Mouse (Mus musculus) left cerebral cortex, adult 2 months (tissue): Measurements from ENCODE around the gene Atp8b5. TPM values are rescaled to one million over a fixed set of nuclear protein-coding genes. Genes with fewer than 3 reads are reported as not detected.

Experiments
- DNase-seq, 2 experiments: peaks; one replicate each; pipeline ENCODE4 v3.0.0; 2021 to 2022; ENCODE audit warnings: low spot score in 2 of 2, mixed read lengths in 1 of 2; ENCODE audit errors: extremely low spot score in 1 of 2
- H3K27ac ChIP-seq: fragments of 200-600 bp; 2 replicates; pipeline ENCODE4 v1.8.1; 2022
- H3K4me3 ChIP-seq: fragments of 200-600 bp; 2 replicates; pipeline ENCODE4 v1.8.1; 2022
- CTCF ChIP-seq: fragments of 200-600 bp; IDR thresholded peaks from 2 replicates; pipeline ENCODE4 v1.8.1; 2022; ENCODE audit warnings: antibody characterized with exemption, mild to moderate bottlenecking, moderate library complexity
- intact Hi-C: fragments of 180-260 bp; cut with DNase I; formaldehyde crosslinking; loops from one replicate; pipeline ENCODE4 v1.15.1; 2025
- total RNA-seq, 2 experiments: library from RNA; stranded (reverse); gene quantifications; 2 replicates each; pipeline ENCODE4 v1.2.3; 2021

Gene Atp8b5
- total RNA-seq, 2 experiments from 2014 or later: 0.09 to 0.54 TPM

DNA sequence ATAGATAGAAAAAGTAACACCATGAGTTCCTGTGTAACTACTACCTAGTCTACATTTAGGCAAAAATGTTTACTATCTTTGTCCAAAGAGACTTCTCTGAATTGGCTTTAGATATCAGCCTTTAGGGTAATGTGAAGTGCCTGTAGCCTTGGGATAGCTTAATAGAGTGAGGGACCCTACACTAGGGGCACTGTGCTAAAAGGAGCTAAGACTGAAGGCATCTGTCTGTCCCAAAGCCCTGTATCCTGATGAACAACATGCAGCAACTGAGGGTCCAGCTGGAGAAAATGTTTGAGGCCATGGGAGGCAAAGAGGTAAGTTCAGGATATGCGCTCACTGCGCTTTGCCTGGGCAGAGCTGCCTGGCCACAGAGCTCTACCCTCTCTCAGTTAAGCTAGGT lies 9.9 kb upstream of the Atp8b5 start:
- intact Hi-C loops: no loop called here
- Histone ChIP-seq H3K4me3 (no peak overlapping the region), H3K27ac (no peak overlapping the region)
- DNase-seq: no peak
- no peak; the same call in 1 of the 2 replicates for TF ChIP-seq CTCF

DNA sequence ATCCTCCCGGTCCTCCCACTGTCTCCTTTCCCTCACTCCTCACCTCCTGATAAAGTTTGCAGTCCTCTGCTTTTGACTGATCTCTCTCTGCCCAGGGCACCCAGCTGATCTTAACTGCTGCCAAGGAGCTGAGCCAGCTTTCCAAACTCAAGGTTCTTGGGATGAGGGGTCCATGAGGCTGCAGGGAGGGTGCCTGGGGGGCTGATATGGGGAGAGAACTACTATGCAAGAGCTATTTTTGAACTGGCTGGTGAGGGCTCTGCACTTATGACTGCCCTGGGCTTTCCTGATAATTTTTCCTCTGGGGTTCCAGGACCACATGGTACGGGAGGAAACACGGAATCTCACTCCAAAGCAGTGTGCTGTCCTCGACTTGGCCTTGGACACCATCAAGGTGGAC lies 8.4 kb upstream of the Atp8b5 start:
- TF ChIP-seq CTCF: no peak
- no peak overlapping the region for H3K27ac ChIP-seq
- DNase-seq: no peak
- intact Hi-C loops: no loop called here
- no peak overlapping the region for H3K4me3 ChIP-seq

DNA sequence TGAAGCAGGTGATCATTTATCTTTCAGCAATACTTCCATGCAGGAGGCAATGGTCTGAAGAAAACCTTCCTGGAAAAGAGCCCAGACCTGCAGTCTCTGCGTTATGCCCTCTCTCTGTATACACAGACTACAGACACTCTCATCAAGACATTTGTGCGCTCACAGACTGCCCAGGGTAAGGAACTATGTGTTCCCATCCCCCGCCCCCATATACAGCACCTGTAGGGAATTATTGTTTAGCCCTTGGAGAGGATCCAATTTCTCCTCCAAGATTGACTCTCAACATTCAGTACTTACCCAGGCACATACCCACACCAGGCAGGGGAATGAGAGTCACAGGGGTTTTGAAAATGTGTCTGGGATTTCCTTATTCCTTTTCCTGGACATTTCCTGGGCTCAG lies 7.5 kb upstream of the Atp8b5 start:
- no peak overlapping the region for H3K4me3 ChIP-seq
- intact Hi-C loops: no loop called here
- no peak for TF ChIP-seq CTCF
- no peak overlapping the region for H3K27ac ChIP-seq
- no peak for DNase-seq

DNA sequence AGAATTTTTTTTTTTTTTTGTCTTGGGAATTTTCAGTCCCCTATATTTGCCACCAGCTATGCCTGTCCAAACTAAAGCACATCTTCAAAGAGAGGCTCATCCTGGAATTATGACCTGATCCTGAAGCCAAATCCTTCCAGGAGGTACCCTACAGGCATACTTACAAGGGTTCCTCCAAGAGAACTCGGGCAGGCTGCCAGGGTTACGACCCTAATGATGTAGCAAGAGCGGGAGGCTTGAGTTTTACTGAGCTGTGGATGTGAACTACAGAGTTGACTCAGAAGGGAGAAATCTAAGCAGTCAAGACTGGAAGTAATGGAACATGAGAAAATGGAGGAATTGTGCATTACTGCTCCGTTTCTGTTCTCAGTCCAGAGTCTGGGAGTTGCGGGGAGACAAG lies 6.9 kb upstream of the Atp8b5 start:
- intact Hi-C loops: no loop called here
- DNase-seq: no peak
- Histone ChIP-seq H3K27ac (no peak overlapping the region), H3K4me3 (no peak overlapping the region)
- no peak for TF ChIP-seq CTCF

DNA sequence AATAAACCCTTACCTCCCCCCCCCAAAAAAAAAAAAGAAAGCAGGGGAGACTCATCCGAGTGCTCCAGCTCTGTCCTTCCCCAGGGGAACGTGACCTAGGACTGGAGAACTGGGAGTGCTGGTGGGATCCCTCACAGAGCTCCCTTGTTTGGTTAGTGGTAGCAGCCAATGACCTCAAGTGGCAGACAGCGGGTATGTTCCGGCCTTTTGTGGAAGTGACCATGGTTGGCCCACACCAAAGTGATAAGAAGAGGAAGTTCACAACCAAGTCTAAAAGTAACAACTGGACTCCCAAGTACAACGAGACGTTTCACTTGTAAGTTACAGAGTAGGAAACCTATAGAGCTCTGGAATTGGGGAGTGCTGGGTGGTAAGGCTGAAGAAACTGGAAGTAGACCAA lies 4.1 kb upstream of the Atp8b5 start:
- Histone ChIP-seq H3K4me3 (no peak overlapping the region), H3K27ac (no peak overlapping the region)
- TF ChIP-seq CTCF: no peak
- DNase-seq: no peak
- intact Hi-C loops: no loop called here

DNA sequence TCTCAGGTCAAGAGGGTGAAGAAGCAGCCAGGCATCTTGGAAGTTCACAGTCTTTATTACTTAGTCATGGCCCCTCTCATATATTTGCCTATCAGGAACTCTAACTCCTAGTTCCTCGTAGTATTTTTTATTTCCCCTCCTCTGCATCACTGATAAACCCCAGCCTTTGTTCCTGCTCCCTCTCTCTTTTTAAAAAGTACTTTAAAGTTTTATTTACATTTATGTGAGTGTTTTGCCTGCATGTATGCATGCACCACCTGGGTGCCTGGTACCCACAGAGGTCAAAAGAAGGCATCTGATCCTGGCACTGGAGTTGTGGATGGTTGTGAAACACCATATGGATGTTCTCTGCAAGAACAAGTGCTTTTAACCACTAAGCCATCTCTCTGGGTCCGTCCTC lies 813 bp upstream of the Atp8b5 start:
- TF ChIP-seq CTCF: no peak
- no peak for DNase-seq
- no peak overlapping the region for H3K4me3 ChIP-seq
- H3K27ac ChIP-seq: no peak overlapping the region
- intact Hi-C loops: loop anchor here (2.0 kb wide), 2 partner anchors 117 to 155 kb away; no protein-coding TSS in a partner anchor

DNA sequence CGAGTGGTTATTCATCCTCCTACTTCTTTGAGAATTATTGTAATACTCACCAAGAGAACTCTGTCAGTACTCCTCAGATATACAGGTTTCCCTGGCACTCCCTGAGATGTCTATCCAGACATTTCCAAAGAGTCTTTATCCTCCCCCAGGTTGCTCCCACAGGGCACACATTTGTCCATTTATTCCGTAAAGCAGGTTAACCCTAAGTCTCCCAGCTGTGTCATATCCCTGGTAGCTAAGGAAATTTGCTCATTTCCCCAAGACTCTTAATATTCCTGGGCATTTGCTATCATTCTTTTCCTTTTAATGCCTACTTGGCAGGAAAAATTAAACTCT lies 332 bp downstream of the Atp8b5 start:
- peak overlapping the region; percentile 39 for H3K4me3 ChIP-seq
- intact Hi-C loops: loop anchor here (2.0 kb wide), 2 partner anchors 116 to 154 kb away; no protein-coding TSS in a partner anchor
- no peak for TF ChIP-seq CTCF
- no peak overlapping the region for H3K27ac ChIP-seq
- no peak for DNase-seq

DNA sequence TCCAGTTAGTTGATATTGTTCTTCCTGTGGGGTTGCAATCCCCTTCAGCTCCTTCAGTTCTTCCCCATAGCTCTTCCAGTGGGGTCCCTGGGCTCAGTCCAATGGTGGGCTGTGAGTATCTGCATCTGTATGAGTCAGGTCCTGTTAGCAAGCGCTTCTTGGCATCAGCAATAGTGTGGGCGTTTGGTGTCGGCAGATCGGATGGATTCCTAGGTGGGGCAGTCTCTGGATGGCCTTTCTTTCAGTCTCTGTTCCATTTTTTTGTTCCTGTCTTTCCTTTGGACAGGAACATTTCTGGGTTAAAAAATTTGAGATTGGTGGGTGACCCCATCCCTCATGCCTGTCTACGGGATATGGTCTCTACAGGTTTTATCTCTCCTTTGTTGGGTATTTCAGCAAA lies 18.5 kb downstream of the Atp8b5 start:
- no peak for DNase-seq
- TF ChIP-seq CTCF: no peak
- intact Hi-C loops: no loop called here
- H3K27ac ChIP-seq: no peak overlapping the region
- H3K4me3 ChIP-seq: no peak overlapping the region

DNA sequence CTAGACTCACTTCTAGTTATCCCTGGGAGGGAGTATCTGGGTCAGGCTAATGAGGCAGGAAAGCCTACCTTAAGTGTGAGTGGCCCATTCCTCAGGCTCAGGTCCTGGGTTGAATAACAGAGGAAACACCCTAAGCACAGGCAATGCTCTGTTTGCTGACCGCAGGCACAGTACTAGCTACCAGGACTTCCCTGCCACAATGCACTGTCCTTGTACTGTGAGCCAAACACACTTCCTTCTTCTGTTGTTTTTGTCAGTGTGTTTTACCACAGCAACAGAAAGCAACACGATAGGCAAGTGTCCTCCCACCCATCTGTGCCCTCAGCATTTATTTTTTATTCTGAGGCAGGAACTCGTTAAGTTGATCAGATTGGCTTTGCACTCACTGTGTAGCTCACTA lies 20.3 kb downstream of the Atp8b5 start:
- no peak overlapping the region for H3K27ac ChIP-seq
- intact Hi-C loops: no loop called here
- H3K4me3 ChIP-seq: no peak overlapping the region
- no peak for TF ChIP-seq CTCF
- DNase-seq: no peak

DNA sequence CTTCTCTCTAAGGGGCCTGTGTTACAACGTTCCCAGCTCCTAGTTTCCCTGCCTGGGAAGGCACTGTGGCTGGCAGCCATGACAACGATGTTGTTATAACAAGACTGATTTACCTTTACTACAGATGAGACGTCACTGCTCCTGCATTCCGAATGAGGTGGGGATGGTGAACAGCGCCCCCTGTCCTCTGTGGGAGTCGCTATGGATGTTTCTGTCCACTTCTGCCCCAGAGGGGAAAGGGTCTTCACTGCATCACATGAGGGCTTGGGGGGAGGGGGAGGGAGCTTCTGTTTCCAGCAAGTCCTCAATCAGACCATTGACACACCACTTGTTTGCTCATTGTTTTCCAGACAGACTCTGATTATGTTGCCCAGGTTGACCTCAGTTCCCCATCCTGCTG lies 27.0 kb downstream of the Atp8b5 start:
- peak; percentile 19; the same call in 1 of the 2 replicates for TF ChIP-seq CTCF
- no peak for DNase-seq

DNA sequence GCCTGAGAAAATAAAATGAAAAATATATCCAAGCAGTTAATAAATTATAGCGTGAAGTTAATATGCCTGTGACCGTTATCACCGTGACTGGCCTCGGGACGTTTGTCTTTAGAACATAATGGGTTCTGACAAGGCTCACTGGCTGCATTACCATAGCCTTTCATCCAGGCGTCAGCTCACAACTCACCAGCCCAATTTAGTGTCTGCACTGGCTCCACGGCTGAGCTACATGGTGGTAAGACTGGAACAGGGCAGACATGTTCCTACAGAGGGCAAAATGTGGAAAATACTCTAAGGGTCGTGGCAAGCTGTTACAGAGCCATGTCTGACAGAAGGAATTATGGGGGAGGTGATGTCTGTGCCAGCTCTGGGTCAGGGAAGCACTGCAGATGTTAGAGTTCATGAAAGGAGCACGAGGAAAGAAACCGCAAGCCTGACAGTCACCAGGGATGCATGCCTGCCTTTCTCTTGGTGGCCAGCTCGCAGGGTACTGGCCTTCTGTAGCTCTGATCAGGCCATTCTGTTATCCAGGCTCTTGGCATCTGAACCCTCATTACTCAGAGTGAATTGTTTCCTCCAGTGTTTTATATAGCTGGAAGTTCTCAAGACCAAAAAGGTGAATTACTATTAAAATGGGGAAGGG lies 42.9 kb downstream of the Atp8b5 start:
- intact Hi-C loops: no loop called here
- Histone ChIP-seq H3K27ac (no peak overlapping the region), H3K4me3 (no peak overlapping the region)
- DNase-seq: no peak
- no peak for TF ChIP-seq CTCF

More for the DNA sequence above, 27.0 kb downstream of the Atp8b5 start:
- Histone ChIP-seq H3K4me3 (no peak overlapping the region), H3K27ac (no peak overlapping the region)
- intact Hi-C loops: no loop called here

DNA sequence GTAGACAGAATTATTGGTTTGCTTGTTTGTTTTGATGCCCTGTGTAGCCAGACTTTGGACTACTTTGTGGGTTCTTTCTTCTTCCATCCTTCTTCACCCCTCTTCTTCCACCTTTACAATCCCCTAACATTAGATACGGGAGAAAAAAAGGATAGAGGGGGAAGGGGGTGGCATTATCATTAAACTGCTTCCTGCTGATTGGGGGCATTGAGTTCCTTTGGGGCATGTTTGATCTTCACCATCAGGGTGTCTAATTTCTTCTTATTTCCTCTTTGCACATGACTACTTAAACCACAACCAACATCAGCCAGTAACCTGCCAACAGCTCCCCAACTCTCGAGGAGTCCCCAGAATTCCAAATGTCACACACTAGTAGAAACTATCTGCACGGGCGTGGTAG lies 54.6 kb downstream of the Atp8b5 start:
- no peak overlapping the region for H3K27ac ChIP-seq
- H3K4me3 ChIP-seq: no peak overlapping the region
- no peak for TF ChIP-seq CTCF
- DNase-seq: no peak
- intact Hi-C loops: no loop called here

DNA sequence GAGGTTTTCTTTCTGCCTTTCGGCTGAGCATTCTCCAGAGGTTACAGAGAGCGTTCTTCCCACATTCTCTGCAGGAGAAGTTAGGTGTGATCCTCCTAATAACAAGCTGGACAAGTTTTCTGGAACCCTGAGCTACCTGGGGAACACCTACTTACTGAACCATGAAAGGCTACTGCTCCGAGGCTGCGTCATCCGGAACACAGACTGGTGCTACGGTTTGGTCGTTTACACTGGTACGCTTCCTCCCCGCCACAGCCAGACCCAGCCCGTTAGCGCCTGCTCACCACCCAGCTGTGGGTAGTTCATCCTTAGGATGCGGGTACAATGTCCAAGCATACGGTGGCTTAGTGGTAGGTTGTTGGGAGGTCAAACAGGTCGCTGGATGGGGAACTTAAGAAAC lies 55.4 kb downstream of the Atp8b5 start:
- DNase-seq: no peak
- intact Hi-C loops: no loop called here
- no peak for TF ChIP-seq CTCF
- Histone ChIP-seq H3K27ac (no peak overlapping the region), H3K4me3 (no peak overlapping the region)
